Mouse (Mus musculus) urinary bladder, postnatal 36 days (tissue): ENCODE data around the gene Saxo1.

Source experiments
- DNase-seq, 2 experiments: peaks; one replicate each; pipeline ENCODE4 v3.0.0; 2022; ENCODE audit warnings: low spot score in 2 of 2, mixed read lengths in 1 of 2

The Saxo1 gene

DNA sequence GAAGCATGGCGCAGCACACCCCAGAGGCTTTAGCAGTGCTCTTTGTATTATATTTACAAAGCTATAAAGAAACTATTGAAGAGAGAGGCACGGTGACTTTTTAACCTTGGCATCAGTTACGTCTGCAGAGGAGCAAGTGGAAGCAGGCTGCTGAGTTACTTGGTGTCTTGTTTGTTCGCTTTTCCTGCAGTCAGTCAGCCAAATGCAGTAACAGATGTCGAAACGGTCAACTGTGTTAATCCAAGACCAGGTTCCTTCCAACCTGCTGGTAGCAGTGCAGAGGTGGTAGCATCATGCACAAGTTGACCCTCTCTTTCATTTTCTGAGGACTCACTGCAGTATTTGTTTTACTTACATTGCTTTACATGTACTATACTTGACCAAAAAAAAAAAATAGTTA lies 135.5 kb downstream of the Saxo1 start:
- no peak for DNase-seq

- no peak for DNase-seq
Observed at GRCm38 (mm10) chr4:86416401-86417025, 141.6 kb downstream of the Saxo1 start.

- DNase-seq, result no peak
Observed at GRCm38 (mm10) chr4:86413388-86413787, 144.7 kb downstream of the Saxo1 start.

DNA sequence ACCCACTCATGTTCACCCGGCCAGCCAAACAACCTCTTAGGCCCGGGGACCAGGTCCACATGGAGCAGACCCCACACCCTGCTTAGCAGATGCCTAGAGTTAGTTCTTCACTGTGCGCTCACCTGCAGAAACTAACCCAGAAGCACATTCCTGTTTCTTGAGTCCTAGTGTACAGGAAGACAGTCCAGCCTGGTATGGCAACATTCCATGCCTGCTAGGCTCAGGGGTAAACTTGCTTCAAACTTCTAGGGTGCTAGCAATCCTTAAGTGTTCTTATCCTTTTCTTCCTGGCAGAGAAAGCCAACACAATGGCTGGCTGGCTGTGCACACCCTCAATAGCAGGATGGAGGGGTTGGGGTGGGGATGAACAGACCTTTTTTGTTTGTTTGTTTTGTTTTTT lies 147.2 kb downstream of the Saxo1 start:
- DNase-seq, result no peak

- DNase-seq, result no peak
Observed at GRCm38 (mm10) chr4:86408421-86408820, 149.7 kb downstream of the Saxo1 start.

DNA sequence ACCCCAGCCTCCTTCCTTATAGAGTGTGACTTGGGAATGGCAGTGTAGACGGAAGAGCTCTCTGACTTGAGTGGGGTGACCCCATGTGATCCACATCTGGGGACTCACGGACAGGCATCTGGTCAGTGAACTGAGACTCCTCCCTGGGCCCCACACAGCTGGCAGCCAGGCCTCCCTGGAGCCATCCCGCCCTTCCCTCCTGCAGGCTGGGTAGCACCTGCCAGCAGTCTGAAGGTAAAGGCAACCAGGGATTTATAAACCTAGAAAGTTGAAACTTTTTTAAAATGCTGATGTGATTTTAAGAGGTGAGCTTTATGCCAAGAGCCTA lies 151.0 kb downstream of the Saxo1 start:
- no peak for DNase-seq

GRCm38 (mm10) chr4:86406501-86407199 lies 151.5 kb downstream of the Saxo1 start:
- no peak for DNase-seq

DNA sequence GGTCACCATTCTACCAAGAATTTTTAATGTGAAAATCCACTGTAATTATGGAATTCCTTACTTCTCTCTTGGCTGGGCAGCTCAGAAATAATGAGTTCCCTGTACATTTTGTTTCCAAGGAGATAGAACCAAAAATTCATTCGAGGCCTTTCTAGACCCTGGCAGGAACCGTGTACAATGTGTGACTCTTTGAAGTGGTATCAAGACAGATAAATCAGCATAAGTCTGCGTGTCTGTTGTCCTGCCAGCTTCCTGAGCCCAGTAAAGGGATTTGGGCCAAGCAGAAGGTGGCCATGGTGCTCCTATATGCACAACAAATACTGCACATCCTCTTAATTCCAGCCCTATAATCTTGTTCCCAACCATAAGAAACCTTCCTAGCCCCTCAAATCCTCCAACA lies 157.0 kb downstream of the Saxo1 start:
- DNase-seq, result no peak

- no peak for DNase-seq
Observed at GRCm38 (mm10) chr4:86397470-86397869, 160.7 kb downstream of the Saxo1 start.

DNA sequence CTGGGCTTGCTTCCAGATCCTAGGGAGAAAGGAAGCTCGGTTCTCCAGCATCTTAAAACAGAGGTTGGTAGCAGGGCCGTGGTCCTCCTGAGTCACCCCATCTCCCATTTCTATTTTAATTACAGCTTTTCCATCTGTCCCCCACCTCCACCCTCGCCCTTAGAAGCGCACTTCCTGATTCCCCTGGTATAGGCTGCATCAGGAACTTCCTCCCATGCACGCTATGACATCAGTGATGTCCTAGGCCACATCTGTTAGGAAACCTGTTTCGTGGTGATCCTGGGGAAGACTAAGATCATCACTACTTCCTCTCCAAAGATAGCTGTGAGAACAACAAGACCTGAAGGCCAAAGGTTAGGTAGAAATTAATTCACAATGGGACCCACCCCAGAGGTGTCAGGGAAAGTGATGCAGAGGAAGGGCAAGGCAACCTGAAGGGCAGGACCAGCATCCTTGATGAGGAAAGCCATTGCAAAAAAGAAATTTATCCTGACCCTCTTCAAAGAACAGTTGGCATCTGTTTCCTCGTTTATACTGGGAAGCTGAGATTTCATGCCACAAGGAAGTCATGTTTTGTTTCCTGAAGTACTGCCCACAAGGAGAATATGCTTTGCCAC lies 161.3 kb downstream of the Saxo1 start:
- no peak for DNase-seq

DNA sequence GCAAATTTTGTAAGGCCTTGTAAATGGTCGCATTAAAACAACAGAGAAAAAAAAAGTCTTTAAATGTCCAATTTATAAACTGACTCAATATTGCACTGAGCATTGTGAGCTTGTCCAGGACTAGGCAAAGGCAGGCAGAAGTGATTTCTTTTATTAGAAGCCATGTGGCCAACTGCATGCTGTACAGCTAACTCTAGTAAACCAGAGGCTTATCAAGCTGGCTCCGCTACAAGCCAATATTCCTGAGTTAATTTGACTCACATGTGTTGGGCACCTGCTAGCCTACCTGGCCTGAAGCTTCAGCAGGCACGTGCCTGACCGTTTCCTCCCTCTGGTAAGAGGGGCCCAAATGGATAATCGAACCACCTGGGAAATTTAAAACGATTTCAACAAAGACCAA lies 162.5 kb downstream of the Saxo1 start:
- no peak for DNase-seq
